Mouse (Mus musculus): ENCODE measurements around the gene Olfr825. TPM values are rescaled to one million over a fixed set of nuclear protein-coding genes. Genes with fewer than 3 reads are reported as not detected.
"Not testable (repeated sequence)": the region's sequence is repeated elsewhere in the genome, so short reads cannot be mapped to it uniquely, and the experiment has no call there.

Olfr825 gene
- not detected in 2 replicates for total RNA-seq (2017)

- no peak for ATAC-seq (ENCODE audit: extremely low read depth, insufficient number of reproducible peaks, low FRiP score, poor library complexity, severe bottlenecking)
Observed at GRCm38 (mm10) chr10:130166666-130167065, at the start of gene Olfr825. TSS of gene Olfr825 (minus strand) at chr10:130166766.

DNA sequence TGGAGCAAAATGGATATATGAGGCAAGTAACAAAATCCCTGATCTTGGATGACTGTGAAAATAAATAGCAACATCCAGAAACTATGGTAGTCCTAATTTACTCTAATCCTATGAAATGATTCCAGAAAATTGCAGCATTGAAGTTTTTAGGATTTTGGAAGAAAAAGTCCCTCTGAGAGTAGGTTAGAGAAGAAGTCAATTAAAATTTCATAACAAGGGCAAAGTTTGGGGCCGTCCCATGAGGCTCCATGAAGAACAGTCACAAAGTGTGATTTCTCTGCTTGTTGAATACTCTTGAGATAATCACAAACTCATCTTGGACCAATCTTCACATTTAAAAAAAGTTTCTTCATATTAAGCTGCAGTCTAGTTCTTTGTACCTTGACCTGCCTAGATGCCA lies 47.7 kb upstream of the Olfr825 start, which contains the start of gene Olfr827:
Gene Olfr827, minus strand, starts transcription at position 101 of the 400 bp plus-strand sequence.
- ATAC-seq (ENCODE audit: extremely low read depth, insufficient number of reproducible peaks, low FRiP score, poor library complexity, severe bottlenecking) = no peak

DNA sequence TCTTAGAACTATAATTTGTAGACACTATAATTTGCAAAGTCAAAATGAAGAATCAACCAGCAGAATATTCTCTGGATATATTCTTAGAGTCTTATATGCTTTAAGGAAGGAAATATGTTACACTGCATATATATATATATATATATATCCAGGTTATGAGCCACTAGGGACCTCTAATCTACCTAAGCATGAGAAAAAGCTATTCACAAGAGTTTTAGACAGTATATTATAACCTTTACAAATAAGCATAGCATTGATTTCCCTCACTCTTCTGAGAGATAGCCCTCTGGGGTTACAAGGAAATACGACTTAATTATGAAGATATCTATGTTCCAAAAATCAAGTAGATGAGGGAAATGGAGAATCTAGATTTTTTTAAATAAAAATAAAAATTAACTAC lies 17.5 kb upstream of the Olfr825 start, which contains the start of gene Olfr826:
Gene Olfr826, minus strand, starts transcription at position 101 of the 400 bp plus-strand sequence.
- ATAC-seq (ENCODE audit: extremely low read depth, insufficient number of reproducible peaks, low FRiP score, poor library complexity, severe bottlenecking) = no peak

DNA sequence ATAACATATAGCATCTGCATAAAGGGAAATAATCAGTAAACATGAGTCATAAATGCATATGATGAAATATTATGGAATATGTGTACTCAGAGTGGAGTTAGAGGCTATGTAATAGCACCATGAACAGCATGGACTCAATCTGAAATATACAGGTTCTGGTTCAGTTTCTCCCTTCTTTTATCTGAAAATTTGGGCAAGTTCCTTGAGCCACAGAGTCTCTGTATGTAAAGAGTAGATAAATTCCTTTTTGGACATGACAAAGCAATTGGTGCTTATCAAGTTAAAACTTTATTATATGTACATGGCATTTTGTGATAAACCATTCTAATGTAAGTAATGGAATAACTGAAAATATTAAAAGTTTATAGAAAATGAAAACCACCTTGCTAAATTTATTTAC lies 1.4 kb downstream of the Olfr825 start:
- ATAC-seq (ENCODE audit: extremely low read depth, insufficient number of reproducible peaks, low FRiP score, poor library complexity, severe bottlenecking) = no peak

GRCm38 (mm10) chr10:130144121-130144520 lies 22.4 kb downstream of the Olfr825 start:
- ATAC-seq (ENCODE audit: extremely low read depth, insufficient number of reproducible peaks, low FRiP score, poor library complexity, severe bottlenecking) = no peak

- ATAC-seq (ENCODE audit: extremely low read depth, insufficient number of reproducible peaks, low FRiP score, poor library complexity, severe bottlenecking) = not testable (repeated sequence)
Observed at GRCm38 (mm10) chr10:130142481-130142880, 24.1 kb downstream of the Olfr825 start.

DNA sequence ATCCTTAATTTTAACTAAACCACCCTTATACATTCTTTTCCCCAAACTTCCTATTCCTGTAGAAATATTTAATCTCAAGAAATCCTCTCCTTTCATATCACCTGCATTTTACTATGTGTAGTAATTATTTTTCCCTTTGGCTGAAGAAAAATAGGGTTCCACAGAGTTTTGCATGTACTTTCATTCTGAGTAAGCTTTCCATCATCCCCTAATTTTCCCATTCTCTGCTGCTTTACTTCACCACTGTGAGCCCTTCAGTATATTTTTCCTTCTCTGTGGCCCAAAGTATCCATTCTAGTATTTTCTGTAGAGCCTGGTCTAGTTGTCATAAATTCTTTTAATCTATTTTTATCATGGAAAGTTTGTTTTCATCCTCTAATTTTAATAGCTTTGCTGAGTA lies 31.8 kb downstream of the Olfr825 start:
- ATAC-seq (ENCODE audit: extremely low read depth, insufficient number of reproducible peaks, low FRiP score, poor library complexity, severe bottlenecking) = no peak

GRCm38 (mm10) chr10:130129900-130130299 lies 36.7 kb downstream of the Olfr825 start, which contains the start of gene Olfr824:
TSS of gene Olfr824 (minus strand) at chr10:130130000.
- not testable (repeated sequence) for ATAC-seq (ENCODE audit: extremely low read depth, insufficient number of reproducible peaks, low FRiP score, poor library complexity, severe bottlenecking)

GRCm38 (mm10) chr10:130116045-130116444 lies 50.5 kb downstream of the Olfr825 start:
- ATAC-seq (ENCODE audit: extremely low read depth, insufficient number of reproducible peaks, low FRiP score, poor library complexity, severe bottlenecking) = not testable (repeated sequence)

DNA sequence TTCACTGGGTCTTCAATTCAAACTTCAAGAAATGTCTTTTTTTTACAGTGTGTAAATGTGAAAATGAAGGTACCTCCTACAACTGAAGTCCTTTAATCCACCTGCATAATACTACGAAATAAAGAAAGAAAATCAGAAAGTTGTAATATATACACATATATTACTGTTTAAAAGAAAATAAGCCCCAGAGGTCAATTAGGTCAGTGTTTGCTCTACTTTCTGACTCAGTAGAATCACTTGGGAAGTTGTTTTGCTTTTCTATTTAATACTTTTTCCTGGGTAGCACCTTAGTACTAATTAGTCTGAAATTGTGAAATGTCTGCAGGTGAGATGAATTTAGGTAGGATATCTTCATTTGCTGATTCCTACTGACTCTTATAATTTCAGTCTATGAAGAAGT lies 51.3 kb downstream of the Olfr825 start, which contains the start of gene Olfr823:
Gene Olfr823, minus strand, starts transcription at position 101 of the 400 bp plus-strand sequence.
- not testable (repeated sequence) for ATAC-seq (ENCODE audit: extremely low read depth, insufficient number of reproducible peaks, low FRiP score, poor library complexity, severe bottlenecking)

Other genes with a start within 250 kb of the Olfr825 start
- not detected in 2 replicates for gene Olfr818, start 217.7 kb downstream of the Olfr825 start, total RNA-seq (2017)
- not detected in 2 replicates for gene Olfr819, start 199.5 kb downstream of the Olfr825 start, total RNA-seq (2017)
- gene Olfr247, start 190.6 kb downstream of the Olfr825 start, total RNA-seq (2017) = not detected in 2 replicates
- not detected in 2 replicates for gene Gm10310, start 181.7 kb downstream of the Olfr825 start, total RNA-seq (2017)
- gene Olfr820, start 154.1 kb downstream of the Olfr825 start, total RNA-seq (2017) = 0.35 TPM in 1 of 2 replicates, not detected in the other
- gene Olfr821, start 136.4 kb downstream of the Olfr825 start, total RNA-seq (2017) = not detected in 2 replicates
- not detected in 2 replicates for gene Olfr822, start 95.6 kb downstream of the Olfr825 start, total RNA-seq (2017)
- not detected in 2 replicates for gene Olfr823, start 51.4 kb downstream of the Olfr825 start, total RNA-seq (2017)
- not detected in 2 replicates for gene Olfr824, start 36.8 kb downstream of the Olfr825 start, total RNA-seq (2017)
- not detected in 2 replicates for gene Olfr826, start 17.4 kb upstream of the Olfr825 start, total RNA-seq (2017)
- gene Olfr827, start 47.6 kb upstream of the Olfr825 start, total RNA-seq (2017) = 0.12 TPM in 1 of 2 replicates, not detected in the other
- 0.61 and 1.0 TPM in 2 replicates for gene Neurod4, start 113.5 kb upstream of the Olfr825 start, total RNA-seq (2017)
- gene Tespa1, start 156.1 kb upstream of the Olfr825 start, total RNA-seq (2017) = 70.0 and 70.5 TPM in 2 replicates
- 0.12 TPM in 2 replicates for gene Vmn2r84, start 227.6 kb upstream of the Olfr825 start, total RNA-seq (2017)

All from neutrophil, adult 5-6 weeks (primary cell).